Mouse (Mus musculus): Measurements from ENCODE around the gene Gm5089.

Gene Gm5089

DNA sequence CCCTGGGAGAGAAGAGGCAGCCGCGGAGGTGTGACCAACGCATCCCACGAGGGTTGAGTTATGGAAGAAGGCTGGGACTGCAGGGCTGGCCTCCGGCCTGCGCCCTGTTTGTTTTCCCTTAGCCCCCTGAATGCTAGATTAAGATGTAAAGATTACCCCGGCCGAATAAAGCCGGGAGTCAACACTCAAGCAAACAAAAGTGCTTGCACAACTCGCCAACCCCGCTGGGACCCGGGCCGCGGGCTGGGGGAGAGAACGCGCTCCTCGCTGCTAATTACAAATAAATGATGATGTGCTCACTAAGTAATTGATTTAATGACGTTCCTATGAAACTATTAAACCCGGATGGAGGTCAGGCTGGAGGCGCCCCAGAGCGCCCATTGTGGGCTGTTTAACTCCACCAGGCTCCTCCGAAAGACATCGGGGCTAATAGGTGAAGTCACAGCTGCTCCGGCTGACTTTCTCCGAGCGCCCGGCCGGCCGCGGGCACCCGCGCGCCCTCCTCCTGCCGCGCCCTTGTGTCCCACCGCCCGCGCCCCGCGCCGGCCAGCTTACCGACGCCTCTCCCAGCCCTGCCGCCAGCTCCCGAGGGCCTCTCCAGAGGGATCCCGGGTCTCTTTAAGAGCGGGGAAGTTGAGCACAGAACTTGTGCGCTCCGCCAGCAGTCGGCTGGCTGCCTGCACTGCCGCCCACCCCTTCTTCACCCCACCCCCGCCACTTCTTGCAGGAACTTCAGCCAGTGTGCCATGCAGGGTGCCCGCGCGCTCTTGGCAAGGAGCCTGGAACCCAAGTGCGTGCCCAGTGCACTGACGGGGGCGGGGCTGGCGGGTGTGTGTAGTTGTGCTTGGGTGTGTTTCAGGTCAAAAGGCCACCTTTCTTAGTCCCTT, at the start of gene Gm5089:
Gene Gm5089 (minus strand): TSS at position 620 of the 887 bp plus-strand sequence.
- DNase-seq: no peak

GRCm38 (mm10) chr14:122492015-122492414, 41.1 kb upstream of the Gm5089 start:
- DNase-seq: no peak

DNA sequence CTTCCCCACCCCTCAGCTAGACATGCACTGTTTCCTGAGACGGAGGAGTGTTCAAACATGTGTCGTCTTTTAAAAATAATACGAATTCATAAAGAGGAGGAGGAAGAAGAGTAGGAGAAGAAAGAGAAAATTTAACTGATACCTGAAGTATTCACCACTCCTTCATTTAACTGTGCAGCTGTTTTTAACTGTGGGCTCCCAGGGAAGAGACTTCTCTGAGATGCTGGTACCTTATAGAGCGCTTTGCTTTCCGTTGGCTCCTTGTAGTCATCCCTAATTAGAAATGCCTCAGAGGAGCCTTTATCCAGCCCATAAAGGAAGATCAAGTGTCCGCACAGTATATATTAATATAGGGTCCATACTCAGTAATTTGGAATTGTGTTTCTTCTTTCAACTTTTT, 40.6 kb upstream of the Gm5089 start:
- DNase-seq: no peak

GRCm38 (mm10) chr14:122490441-122491328, 39.8 kb upstream of the Gm5089 start, which contains the start of gene Gm10837:
TSS of gene Gm10837 (plus strand) at chr14:122490586.
- no peak for DNase-seq

DNA sequence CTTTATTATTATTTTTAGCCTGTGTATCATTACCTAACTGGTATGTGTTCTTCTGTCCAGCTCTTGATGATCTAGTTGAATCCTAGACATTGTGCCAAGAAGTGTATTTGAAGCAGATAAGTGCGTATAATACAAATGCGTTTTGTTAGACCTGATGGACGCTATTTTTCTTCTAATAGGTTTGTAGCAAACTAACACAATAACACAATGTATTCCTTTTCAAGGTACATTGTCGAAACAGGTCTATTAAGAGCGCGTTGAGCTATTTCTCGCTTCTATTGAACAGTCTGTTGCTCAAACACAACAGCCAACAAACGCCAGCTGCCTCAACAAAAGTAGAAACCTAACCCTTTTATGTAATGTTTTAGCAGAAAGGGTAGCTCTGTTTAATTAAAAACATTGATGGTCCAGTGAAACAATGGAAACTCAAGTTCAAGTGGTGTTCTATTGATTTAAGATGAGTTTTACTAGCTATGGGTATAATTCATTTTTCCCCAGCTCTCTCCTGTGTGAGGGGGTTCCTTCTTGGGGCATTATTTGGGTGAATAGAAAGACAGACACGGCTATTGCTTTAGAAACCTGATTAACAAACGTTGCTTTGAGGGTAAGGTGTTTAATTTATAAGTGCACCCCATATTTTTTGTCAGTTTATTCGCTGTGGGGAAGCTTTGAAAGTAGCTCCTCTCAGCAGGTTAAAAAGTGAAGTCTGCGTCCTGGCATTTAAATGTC, 38.9 kb upstream of the Gm5089 start:
- no peak for DNase-seq

DNA sequence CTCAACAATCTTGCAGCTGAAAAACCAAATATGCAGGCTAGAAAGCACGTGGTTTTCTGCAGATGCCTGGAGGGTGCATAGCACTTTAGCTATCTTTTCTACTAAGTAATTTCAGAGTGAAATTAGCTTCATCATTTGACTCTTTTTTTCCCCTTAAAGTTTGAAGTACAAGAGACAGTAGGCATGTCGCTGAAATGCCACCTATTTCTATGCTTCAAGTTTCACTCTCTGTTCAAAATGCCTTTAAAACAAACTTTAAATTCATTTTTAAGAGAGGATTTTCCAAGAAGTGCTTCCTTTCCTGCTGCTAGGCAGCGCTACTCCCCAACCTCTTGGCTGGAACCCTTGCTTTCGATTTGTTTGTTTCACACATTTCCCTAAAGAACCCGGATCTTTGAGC, 38.1 kb upstream of the Gm5089 start:
- DNase-seq: no peak

DNA sequence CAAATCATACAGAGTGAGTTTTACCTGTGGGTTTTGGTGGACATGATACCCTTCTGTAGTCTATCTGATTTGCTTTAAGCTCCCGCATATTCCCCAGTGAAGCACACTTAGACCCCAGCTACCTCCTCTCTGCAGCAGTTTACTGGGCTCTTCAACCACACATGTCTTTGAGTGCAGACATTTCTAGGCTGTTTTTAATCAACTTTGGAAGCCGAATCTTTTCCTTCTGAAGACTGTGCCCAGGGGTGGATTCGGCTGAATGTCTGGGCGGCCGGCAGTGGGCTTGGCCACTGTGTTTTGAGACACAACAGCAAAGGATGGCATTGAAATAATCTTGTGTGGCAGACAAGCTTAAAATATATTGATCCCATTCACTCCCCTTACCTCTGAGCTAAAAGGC, 36.5 kb upstream of the Gm5089 start:
- DNase-seq: no peak

DNA sequence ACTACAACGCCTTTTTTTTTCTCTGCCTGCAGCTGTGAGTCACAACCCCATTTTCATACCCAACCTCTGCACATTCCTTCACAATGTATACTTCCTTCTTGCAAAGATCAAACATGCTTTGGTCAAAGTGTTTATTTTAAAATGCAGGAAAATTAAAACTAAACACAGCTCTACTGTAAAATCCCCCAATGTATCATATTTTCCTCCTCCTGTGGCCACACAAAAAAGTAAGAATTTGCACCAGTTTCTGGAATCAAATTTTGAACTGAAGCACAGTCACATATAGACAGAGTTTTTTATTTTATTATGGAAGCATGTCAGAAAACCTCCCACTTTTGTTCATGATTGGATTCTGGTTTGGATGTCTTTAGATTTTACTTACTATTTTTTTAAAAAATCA, 35.7 kb upstream of the Gm5089 start:
- no peak for DNase-seq

- DNase-seq: no peak
Measured at GRCm38 (mm10) chr14:122485635-122486181, 34.8 kb upstream of the Gm5089 start.

DNA sequence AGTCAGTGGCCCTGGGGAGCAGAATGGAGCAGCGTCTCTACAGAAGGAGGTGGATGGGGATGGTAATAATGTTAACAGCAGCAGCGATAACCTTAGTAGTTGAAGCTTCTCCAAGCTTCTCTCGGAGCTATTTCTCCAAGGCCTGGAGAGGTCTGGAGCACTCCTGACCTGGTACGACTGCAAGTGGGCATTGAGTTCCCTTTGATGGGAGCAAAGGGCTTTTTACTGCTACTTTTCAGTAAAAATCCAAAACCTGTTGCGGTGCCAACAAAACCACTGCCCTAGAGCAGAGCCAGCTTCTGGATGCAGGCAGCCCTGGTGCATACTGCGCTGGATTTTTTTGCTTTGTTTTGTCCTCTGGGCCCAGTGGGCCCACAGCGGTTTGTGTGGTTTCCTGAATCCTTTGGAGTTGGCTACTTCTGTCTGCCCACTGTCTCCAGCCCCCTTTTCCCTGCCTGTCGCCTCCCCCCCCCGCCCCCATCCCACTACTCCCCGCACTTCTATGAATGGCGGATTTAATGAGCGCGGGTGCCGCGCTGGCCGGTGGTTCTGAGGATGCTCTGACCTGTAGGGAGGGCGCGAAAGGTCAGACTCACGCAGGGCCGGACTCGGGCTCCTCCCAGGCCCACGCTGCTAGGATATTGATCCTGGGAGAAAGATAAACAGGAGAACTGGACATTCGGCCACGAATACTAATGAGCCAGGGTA, 34.1 kb upstream of the Gm5089 start:
- DNase-seq: no peak

GRCm38 (mm10) chr14:122484458-122484843, 33.5 kb upstream of the Gm5089 start:
- DNase-seq: no peak

GRCm38 (mm10) chr14:122483556-122484421, 32.9 kb upstream of the Gm5089 start:
- DNase-seq: no peak

- DNase-seq: no peak
Measured at GRCm38 (mm10) chr14:122483024-122483385, 32.1 kb upstream of the Gm5089 start.

DNA sequence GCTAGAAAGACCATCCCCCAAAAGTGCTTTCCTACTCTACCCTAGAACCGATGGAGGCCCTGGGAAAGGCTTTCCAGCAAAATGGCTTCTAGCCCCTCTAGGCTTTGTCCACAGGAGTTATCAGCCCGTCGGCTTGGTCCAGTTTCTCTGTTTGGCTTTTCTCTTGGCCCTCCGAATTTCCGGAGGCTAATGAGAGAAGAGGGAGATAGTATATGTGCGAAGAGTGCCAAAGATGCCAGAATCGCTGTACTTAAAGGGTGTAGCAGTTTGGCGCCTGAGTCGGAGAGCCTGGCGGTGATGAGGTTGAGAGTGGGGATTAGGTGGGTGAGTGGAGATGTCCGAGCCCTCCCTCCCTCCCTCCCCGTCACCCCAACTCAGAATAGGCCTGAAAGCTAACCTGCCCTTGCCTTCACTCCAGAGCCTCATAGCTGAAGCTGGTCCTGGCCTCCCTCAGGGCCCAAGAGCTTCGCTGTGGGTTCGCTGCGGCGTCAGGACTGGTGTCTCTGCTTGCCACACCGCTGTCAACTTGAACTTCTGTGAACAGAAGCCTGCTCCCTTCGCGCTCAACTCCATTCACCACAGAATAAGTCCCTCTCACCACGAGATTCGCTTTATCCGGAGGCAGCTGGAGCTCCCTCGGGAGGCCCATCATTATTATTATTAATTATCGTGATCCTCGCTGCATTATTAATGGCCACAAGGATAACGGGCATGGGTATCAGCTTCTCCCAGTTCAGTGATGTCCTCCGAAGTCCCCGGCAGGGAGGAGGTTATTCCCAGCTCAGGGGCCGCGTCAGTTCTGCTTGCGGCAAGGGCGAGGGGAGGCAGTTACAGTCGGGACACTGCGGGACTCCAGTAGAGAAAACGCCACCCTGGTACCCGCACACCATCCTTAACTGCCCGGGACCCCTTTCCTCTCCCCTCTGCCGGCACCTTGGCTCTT, 31.4 kb upstream of the Gm5089 start:
- no peak for DNase-seq

DNA sequence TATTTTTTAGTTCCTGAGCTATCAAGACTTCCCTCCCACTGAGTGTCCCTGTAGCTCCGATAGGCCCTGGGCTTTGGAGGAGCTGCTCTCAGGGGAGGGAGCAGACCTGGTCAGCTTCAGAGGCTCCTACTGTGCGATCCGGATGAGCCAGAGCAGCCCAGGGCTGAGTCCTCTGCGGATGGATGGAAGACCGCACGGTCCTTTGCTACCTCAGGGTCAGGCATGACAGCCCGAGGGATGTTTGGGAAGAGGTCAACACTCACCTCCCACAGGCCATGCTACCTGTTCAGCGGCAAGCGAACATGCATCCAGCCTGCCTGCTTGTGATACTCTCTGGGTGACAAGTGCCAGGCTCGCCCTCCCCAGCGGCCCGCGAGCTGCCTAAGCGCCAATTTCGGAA, 30.3 kb upstream of the Gm5089 start:
- no peak for DNase-seq

- no peak for DNase-seq
Measured at GRCm38 (mm10) chr14:122480355-122480754, 29.4 kb upstream of the Gm5089 start.

DNA sequence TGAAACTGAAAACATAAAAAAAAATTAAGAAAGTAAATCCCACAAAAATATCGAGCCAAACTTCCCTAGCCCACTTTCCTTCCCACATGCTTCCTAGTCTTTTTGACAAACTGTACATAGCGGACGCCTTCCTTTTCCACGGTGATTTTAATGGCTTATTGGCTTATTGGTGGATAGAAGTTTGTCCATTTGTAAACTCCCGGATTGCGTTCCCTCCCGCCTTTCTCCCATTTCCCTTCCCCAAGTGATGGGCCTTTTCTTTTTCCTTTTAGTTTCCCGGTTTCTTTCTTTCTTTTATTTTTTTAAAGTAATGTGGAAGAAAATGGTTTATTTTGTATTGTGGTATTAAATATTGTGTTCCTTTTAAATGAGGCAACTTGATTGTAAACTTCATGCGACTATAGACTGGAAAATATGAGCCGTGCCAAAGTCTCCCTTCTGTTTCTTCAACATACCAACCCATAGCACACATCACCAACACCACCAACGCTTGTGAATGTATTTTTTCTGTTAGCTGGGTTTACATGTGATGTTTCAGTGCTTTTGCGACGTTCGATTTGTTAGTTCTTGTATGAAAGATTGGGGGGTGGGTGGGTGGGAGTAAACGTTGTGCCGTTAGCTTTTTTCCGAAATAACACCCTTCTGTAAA, 28.7 kb upstream of the Gm5089 start:
- no peak for DNase-seq

DNA sequence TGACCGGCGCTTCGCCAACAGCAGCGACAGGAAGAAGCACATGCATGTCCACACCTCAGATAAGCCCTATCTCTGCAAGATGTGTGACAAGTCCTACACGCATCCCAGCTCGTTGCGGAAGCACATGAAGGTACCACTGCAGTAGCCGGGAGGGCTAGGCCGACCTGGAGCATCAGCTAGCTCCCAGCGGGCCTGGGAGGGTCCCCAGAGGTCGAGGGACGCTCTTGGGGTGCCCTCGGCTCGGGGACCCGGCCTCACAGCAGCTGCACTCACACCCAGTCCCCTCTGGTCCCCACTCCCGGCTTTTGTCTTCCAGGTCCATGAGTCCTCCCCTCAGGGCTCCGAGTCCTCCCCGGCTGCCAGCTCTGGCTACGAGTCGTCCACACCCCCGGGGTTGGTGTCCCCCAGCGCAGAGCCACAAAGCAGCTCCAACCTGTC, 27.7 kb upstream of the Gm5089 start:
- no peak for DNase-seq

GRCm38 (mm10) chr14:122477971-122478573, 27.2 kb upstream of the Gm5089 start:
- no peak for DNase-seq
